Mouse (Mus musculus): Measurements from ENCODE around the gene Cep57l1.

DNA sequence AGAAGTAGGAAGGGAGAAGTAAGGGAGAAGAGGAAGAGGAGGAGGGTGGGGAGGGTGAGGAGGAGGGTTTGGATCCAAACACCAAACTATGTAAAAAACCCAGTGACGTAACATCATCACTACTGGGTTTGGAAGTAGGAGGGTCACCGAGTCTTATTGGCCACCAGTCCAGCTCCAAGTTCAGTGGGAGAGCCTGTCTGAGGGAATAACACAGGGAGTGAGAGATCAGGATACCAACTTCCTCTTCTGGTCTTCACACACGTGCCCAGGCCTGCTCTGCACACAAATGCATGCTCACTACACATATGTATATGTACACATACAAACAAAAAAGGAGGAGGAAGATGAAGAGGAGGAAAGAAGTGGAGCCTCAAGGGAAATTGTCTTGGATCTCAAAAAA, 135.3 kb downstream of the Cep57l1 start:
- TF ChIP-seq CTCF (IDR thresholded peaks at IDR 0.05), result no peak
- TF ChIP-seq EP300 (IDR thresholded peaks at IDR 0.05), result no peak

Data from lung, postnatal 0 days (tissue).